9 mouse cellular contexts compared by ENCODE assay signal in the genomic region with DNA sequence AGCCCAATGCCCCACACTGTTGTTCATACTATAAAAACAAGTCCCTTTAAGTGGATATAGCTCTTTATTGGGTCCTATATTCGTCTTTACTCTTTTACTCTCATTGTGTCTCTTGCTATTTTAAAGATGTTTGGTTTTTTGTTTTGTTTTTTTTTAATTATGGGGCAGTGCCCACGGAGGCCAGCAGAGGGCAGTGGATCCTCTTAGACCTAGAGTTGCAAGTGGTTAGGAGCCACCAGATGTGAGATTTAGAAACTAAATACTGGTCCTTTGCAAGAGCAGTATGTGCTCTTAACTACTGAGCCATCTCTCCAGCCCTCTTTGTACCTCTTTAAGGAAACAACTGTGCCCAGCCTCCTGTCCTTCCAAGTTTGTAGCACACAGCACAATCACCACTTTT. TPM values are rescaled to one million over a fixed set of nuclear protein-coding genes. Genes with fewer than 3 reads are reported as not detected.
DNase-seq lines count a peak whose midpoint lies in the region; ATAC-seq and TF ChIP-seq lines count a peak whose summit lies in the region.
"Had no signal": no experiment of that assay in that cellular context is flagged by ENCODE, and none has a peak within 500 bp of the region (broad histone marks: within the 10 kb centered on the region; RNA-seq: fewer than 3 reads in every experiment).

No protein-coding gene starts in this region.

- peaks cover 1% of the 10 kb centered on the region; the same call in 1 of the 2 replicates for H3K4me1 ChIP-seq in bone marrow, adult 2 months (ENCODE audit: control insufficient read depth, insufficient read depth, low read length)

- H3K27ac ChIP-seq in left cerebral cortex, adult 2 months, result no peak overlapping the region
- H3K27ac ChIP-seq in bone marrow, adult 2 months (ENCODE audit: control insufficient read depth, insufficient read depth, low read depth, low read length, poor library complexity), result no peak overlapping the region
- H3K27ac ChIP-seq: macrophage had no signal

- intact Hi-C loops in left cerebral cortex, adult 2 months (cut with DNase I), result no loop called here
- intact Hi-C loops in left cerebral cortex, postnatal 36 days (cut with DNase I), result loop anchor here (5.0 to 10.0 kb wide), 2 partner anchors 1854 to 1927 kb away; no protein-coding TSS in a partner anchor

- 2% methylated on average over 2 of the region's 2 CpGs for WGBS in bone marrow, adult 2 months

- TF ChIP-seq CTCF in left cerebral cortex, adult 2 months (IDR thresholded peaks at IDR 0.05), result peak; percentile 75
- peak; percentile 79 for TF ChIP-seq CTCF in bone marrow, adult 2 months (IDR thresholded peaks at IDR 0.05; ENCODE audit: control insufficient read depth, insufficient read depth, low read length)

- DNase-seq in adrenal gland, postnatal 10 days, result peak; percentile 35
- no peak for DNase-seq in adrenal gland, postnatal 4 days (ENCODE audit: low spot score in 2 of 2)
- no peak for DNase-seq in left cerebral cortex, adult 2 months (ENCODE audit: extremely low spot score in 1 of 2, low spot score in 2 of 2)
- DNase-seq in left cerebral cortex, adult 9 months (ENCODE audit: low spot score in 2 of 2), result no peak
- no peak for DNase-seq in right cerebral cortex, postnatal 25 days
- DNase-seq in left cerebral cortex, postnatal 36 days (ENCODE audit: low spot score in 2 of 2), result no peak

- peak; percentile 71 for ATAC-seq in megakaryocyte, adult 5-6 weeks (ENCODE audit: poor library complexity, severe bottlenecking)

- TF ChIP-seq POLR2A in bone marrow, adult 2 months (IDR thresholded peaks at IDR 0.05; ENCODE audit: borderline replicate concordance, control insufficient read depth, low read depth, low read length), result no peak

- H3K4me3 ChIP-seq in left cerebral cortex, adult 2 months, result no peak overlapping the region
- no peak overlapping the region for H3K4me3 ChIP-seq in bone marrow, adult 2 months (replicated peaks; ENCODE audit: control insufficient read depth, low read depth, low read length)

RNA-seq across cellular contexts. Expression of a gene that starts 28.4 kb away (rescaled TPM):
- total RNA-seq in adrenal gland, postnatal 10 days (2021), result 100 to 1,000 TPM; 805 to 857 TPM
- total RNA-seq in adrenal gland, postnatal 4 days (2021), result 100 to 1,000 TPM; 940 to 975 TPM
- total RNA-seq in left cerebral cortex, adult 2 months (2021), result 100 to 1,000 TPM; 218 to 220 TPM
- polyA plus RNA-seq in bone marrow, adult 2 months (2011; ENCODE audit: insufficient read depth, insufficient read length, low replicate concordance, missing spikeins), result 1,856 and 2,313 TPM in 2 replicates
- 1,656 and 1,714 TPM in 2 replicates for total RNA-seq in megakaryocyte, adult 5-6 weeks (2015)
- 910 and 1,013 TPM in 2 replicates for total RNA-seq in megakaryocyte, adult 5-6 weeks (2017)
- total RNA-seq in left cerebral cortex, postnatal 36 days (2021), result 100 to 1,000 TPM; 215 to 226 TPM

RNA-seq across cellular contexts. Expression of a gene that starts 45.5 kb away (rescaled TPM):
- 10 to 100 TPM; 42.3 to 42.7 TPM for total RNA-seq in adrenal gland, postnatal 10 days (2021)
- 10 to 100 TPM; 62.4 to 69.7 TPM for total RNA-seq in adrenal gland, postnatal 4 days (2021)
- 10 to 100 TPM; 61.7 to 67.7 TPM for total RNA-seq in left cerebral cortex, adult 2 months (2021)
- 39.7 and 51.0 TPM in 2 replicates for polyA plus RNA-seq in bone marrow, adult 2 months (2011; ENCODE audit: insufficient read depth, insufficient read length, low replicate concordance, missing spikeins)
- 11.8 and 13.6 TPM in 2 replicates for total RNA-seq in megakaryocyte, adult 5-6 weeks (2015)
- total RNA-seq in megakaryocyte, adult 5-6 weeks (2017), result 39.2 and 43.7 TPM in 2 replicates
- 10 to 100 TPM; 61.2 to 62.1 TPM for total RNA-seq in left cerebral cortex, postnatal 36 days (2021)

RNA-seq across cellular contexts. Expression of a gene that starts 54.2 kb away (rescaled TPM):
- 10 to 100 TPM in 1 of 2 experiments, 1 to 10 TPM in 1; 5.3 to 12.0 TPM for total RNA-seq in adrenal gland, postnatal 10 days (2021)
- total RNA-seq in adrenal gland, postnatal 4 days (2021), result 10 to 100 TPM in 1 of 2 experiments, 1 to 10 TPM in 1; 9.5 to 14.2 TPM
- 1 to 10 TPM; 2.4 to 3.3 TPM for total RNA-seq in left cerebral cortex, adult 2 months (2021)
- polyA plus RNA-seq in bone marrow, adult 2 months (2011; ENCODE audit: insufficient read depth, insufficient read length, low replicate concordance, missing spikeins), result 8.4 and 14.4 TPM in 2 replicates
- total RNA-seq in megakaryocyte, adult 5-6 weeks (2015), result 0.51 and 0.68 TPM in 2 replicates
- 0.18 and 0.57 TPM in 2 replicates for total RNA-seq in megakaryocyte, adult 5-6 weeks (2017)
- total RNA-seq in left cerebral cortex, postnatal 36 days (2021), result 1 to 10 TPM; 2.5 to 3.0 TPM

RNA-seq across cellular contexts. Expression of a gene that starts 54.8 kb away (rescaled TPM):
- 1 to 10 TPM; 2.5 to 4.9 TPM for total RNA-seq in adrenal gland, postnatal 10 days (2021)
- 1 to 10 TPM; 5.3 to 5.4 TPM for total RNA-seq in adrenal gland, postnatal 4 days (2021)
- 1 to 10 TPM; 1.1 to 2.6 TPM for total RNA-seq in left cerebral cortex, adult 2 months (2021)
- polyA plus RNA-seq in bone marrow, adult 2 months (2011; ENCODE audit: insufficient read depth, insufficient read length, low replicate concordance, missing spikeins), result 43.1 and 76.8 TPM in 2 replicates
- 6.1 and 8.5 TPM in 2 replicates for total RNA-seq in megakaryocyte, adult 5-6 weeks (2015)
- total RNA-seq in megakaryocyte, adult 5-6 weeks (2017), result 4.6 and 12.1 TPM in 2 replicates
- 1 to 10 TPM; 1.3 to 3.0 TPM for total RNA-seq in left cerebral cortex, postnatal 36 days (2021)
